Mouse (Mus musculus) inflammation-experienced regulatory T-cells, adult 16 weeks (primary cell): ENCODE data around the gene Ccng1. TPM values are rescaled to one million over a fixed set of nuclear protein-coding genes. Genes with fewer than 3 reads are reported as not detected.

Experiments used
- polyA plus RNA-seq: library from polyadenylated mRNA; unstranded; fragments of 100-300 nt; shearing (Covaris generic); gene quantifications from one replicate; pipeline ENCODE4 v1.2.1, GENCODE M21; 2017

Gene Ccng1
- 197 TPM for polyA plus RNA-seq

DNA sequence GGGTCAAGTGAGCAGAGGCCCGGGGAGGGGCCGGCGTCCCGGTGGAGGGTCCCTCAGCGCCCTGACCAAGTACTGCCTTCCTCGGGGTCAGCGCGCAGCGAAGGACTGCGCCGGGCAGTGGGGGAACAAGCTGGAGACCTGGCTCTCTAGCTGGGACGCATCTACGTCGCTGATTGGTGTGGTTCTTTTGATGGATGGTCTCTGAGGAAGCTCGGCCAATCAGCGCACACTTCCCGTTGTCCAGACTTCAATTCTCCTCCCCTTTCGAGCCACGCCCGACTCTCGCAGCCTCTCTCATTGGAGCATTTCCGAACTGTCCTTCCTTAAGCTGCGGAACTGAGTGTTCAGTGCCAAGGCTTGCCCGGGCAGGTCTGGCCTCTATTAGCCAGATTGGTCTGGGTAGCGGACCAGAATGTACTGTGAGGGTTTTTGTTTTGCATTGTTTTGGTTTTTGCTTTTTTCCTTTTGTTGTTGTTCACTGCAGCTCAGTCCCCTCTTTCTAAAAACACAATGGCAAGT, at the start of gene Ccng1:
TSS of gene Ccng1 (minus strand) at position 203 of the 519 bp plus-strand sequence.

DNA sequence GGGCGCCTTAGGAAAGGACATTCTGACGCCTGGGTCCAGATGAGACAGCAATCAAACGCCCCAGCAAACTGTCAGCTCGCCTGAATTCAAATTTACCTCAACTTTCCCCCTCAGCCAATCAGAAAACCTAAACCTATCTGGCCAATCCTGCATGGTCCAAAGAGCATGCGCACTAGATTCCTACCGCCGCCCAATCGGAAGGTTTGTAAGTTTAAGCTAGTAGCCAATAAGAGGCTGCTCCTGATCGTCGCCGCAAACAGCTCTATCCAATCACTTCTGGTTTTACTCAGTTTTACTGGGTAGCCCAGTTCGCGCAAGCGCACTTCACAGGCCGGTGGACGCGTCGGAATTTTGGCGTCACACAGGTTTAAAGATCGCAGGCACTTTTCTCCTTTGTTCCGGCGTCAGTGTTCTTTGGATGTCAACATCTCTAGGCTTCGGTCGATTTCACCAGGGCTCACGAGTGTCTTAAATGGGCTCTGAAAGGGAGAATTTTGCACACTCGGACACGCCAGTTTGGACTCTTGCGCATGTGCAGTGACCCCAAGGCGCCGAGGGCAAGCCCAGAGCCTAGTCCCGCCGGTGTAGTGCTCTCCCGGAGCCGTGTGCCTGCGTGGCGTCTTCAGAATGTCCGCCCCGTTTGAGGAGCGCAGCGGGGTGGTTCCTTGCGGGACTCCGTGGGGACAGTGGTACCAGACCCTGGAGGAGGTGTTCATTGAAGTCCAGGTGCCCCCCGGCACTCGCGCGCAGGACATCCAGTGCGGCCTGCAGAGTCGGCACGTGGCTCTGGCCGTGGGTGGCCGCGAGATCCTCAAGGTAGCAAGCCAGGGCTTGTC, 21.6 kb downstream of the Ccng1 start, which contains the start of the genes Hmmr and Nudcd2:
TSS of gene Hmmr (minus strand) at position 84 of the 836 bp plus-strand sequence.
TSS of gene Nudcd2 (plus strand) at position 329 of the 836 bp plus-strand sequence.

Other genes with a start within 250 kb of the Ccng1 start
- gene Mat2b, start 60.1 kb downstream of the Ccng1 start, polyA plus RNA-seq: 301 TPM
- gene Hmmr, start 21.9 kb downstream of the Ccng1 start, polyA plus RNA-seq: 3.5 TPM
- gene Nudcd2, start 21.6 kb downstream of the Ccng1 start, polyA plus RNA-seq: 63.8 TPM